Mouse (Mus musculus) small intestine, adult 2 months (tissue): ENCODE measurements around the gene Ly86. TPM values are rescaled to one million over a fixed set of nuclear protein-coding genes. Genes with fewer than 3 reads are reported as not detected.

Source experiments
- H3K27ac ChIP-seq: fragments of 200-500 bp; 2 replicates; pipeline ENCODE4 v1.5.1; 2012; ENCODE audit warnings: low read depth, low read length, control low read depth, inconsistent platforms; ENCODE audit not compliant: insufficient read depth
- H3K27me3 ChIP-seq: fragments of 200-500 bp; 2 replicates; pipeline ENCODE4 v1.6.1; 2012; ENCODE audit warnings: mild to moderate bottlenecking, moderate library complexity, low read length, inconsistent platforms; ENCODE audit not compliant: control insufficient read depth, insufficient read depth
- H3K36me3 ChIP-seq: fragments of 200-500 bp; 2 replicates; pipeline ENCODE4 v1.6.1; 2012; ENCODE audit warnings: mild to moderate bottlenecking, low read length, control low read depth, inconsistent platforms; ENCODE audit not compliant: control insufficient read depth, insufficient read depth
- H3K4me1 ChIP-seq: fragments of 200-500 bp; 2 replicates; pipeline ENCODE4 v1.6.1; 2012; ENCODE audit warnings: low read length, inconsistent platforms, mixed read lengths; ENCODE audit not compliant: control insufficient read depth, insufficient read depth, insufficient read length
- H3K4me3 ChIP-seq: fragments of 200-500 bp; 2 replicates; pipeline ENCODE4 v1.5.1; 2012; ENCODE audit warnings: low read depth, mild to moderate bottlenecking, control low read depth, inconsistent platforms, low read length, moderate library complexity
- CTCF ChIP-seq: fragments of 200-500 bp; IDR thresholded peaks from 2 replicates; pipeline ENCODE4 v1.5.1; 2012; ENCODE audit warnings: low read depth, mild to moderate bottlenecking, control low read depth, inconsistent platforms, low read length, moderate library complexity, mixed read lengths; ENCODE audit not compliant: insufficient replicate concordance, insufficient read length; ENCODE audit errors: extremely low read depth
- POLR2A ChIP-seq: fragments of 200-500 bp; IDR thresholded peaks from 2 replicates; pipeline ENCODE4 v1.6.1; 2012; ENCODE audit warnings: low read depth, mild to moderate bottlenecking, control low read depth, inconsistent platforms, low read length, moderate library complexity
- WGBS: fragments of 180-500 bp; shearing (Covaris S2); methylation state at CpG from one replicate; pipeline ENCODE4 v1.1.7; 2018; 5-methylcytosine and 5-hydroxymethylcytosine counted together
- polyA plus RNA-seq: library from polyadenylated mRNA; depleted of rRNA; stranded (reverse); fragments of >200 nt; gene quantifications from 2 replicates; pipeline ENCODE4 v1.2.3, GENCODE M21; 2012

The Ly86 gene
- polyA plus RNA-seq, 1 experiment, result 2.3 TPM

DNA sequence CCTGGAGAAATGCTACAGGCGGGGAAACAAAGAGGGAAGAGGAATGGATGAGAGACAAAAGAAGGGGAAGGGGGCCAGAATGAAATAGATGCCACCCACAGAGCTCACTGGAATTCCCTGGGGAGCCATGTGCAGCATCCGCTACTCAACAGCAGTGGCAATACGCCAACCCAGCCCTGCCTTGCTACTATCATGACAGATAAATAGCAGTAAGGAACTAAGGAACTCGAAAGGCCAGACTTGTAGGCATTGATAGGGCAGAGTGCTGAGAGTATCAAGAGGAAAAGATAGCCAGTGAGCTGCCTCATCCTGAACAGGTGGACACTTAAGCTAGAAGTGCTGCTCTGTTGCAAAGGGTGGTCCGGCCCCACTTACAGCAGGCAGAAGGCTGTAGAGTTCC lies 31.4 kb downstream of the Ly86 start:
- H3K4me3 ChIP-seq, result no peak overlapping the region
- H3K27me3 ChIP-seq, result no peaks in the 10 kb centered on the region
- no peaks in the 10 kb centered on the region for H3K36me3 ChIP-seq
- TF ChIP-seq CTCF (no peak), POLR2A (no peak)
- WGBS, result 44% methylated on average over 5 of the region's 5 CpGs
- no peaks in the 10 kb centered on the region for H3K4me1 ChIP-seq
- H3K27ac ChIP-seq, result no peak overlapping the region

DNA sequence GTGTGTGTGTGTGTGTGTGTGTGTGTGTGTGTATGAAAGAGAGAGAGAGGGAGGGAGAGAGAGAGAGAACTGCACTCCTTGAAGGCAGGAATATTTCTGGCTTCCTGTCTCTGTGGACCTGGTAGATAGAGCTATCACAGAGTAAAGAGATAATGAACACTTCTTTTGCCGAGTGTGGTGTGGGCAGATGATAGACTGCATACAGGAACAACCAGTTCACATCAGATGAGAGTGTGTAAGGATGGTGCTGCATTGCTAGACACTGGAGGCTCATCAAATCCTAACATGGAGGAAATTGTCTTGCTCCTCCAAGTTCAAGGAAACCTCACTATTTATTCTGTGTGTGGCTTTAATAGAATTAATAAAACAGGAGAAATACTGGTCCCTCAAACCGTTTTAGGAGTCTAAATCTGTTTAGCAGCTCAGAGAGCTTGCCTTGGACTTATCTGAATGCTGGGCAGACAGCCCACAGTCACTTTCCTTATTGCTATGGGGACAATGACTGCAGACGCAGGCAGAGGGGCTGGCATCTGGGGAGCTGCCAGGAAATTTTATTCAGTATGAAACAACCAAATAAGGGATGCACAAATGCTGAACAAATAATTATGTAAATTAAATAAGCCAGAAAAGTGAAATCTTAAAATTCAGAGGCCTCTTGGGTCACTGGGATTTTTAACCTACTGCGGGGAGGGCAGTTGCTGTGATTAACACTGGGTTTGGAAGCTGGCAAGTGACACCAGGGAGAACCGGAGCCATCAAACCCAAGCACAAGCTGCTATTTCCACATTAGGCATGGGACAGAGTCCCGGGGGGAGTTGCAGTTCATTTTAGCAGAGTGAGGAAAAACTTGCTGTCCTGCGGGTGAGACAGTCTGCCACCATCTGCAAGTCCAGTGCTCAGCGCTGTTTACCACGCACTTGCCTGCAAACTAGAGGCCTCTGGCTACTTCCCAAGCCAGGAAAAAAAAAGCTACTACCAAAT lies 43.5 kb downstream of the Ly86 start:
- Histone ChIP-seq H3K36me3 (no peaks in the 10 kb centered on the region), H3K4me1 (no peaks in the 10 kb centered on the region), H3K4me3 (no peak overlapping the region), H3K27me3 (no peaks in the 10 kb centered on the region), H3K27ac (no peak overlapping the region)
- TF ChIP-seq CTCF (no peak), POLR2A (no peak)
- 38% methylated on average over 9 of the region's 9 CpGs for WGBS

GRCm38 (mm10) chr13:37389296-37389695 lies 44.3 kb downstream of the Ly86 start:
- Histone ChIP-seq H3K27ac (no peak overlapping the region), H3K36me3 (no peaks in the 10 kb centered on the region), H3K4me3 (no peak overlapping the region), H3K4me1 (no peaks in the 10 kb centered on the region), H3K27me3 (no peaks in the 10 kb centered on the region)
- TF ChIP-seq POLR2A (no peak), CTCF (no peak)
- 40% methylated on average over 5 of the region's 5 CpGs for WGBS

- no peak overlapping the region for H3K27ac ChIP-seq
- no peaks in the 10 kb centered on the region for H3K27me3 ChIP-seq
- H3K4me3 ChIP-seq, result no peak overlapping the region
- TF ChIP-seq CTCF (no peak), POLR2A (no peak)
- H3K4me1 ChIP-seq, result peaks cover 3% of the 10 kb centered on the region
- H3K36me3 ChIP-seq, result no peaks in the 10 kb centered on the region
- WGBS, result 93% methylated on average over 4 of the region's 4 CpGs
Observed at GRCm38 (mm10) chr13:37398791-37399190, 53.8 kb downstream of the Ly86 start.

- H3K36me3 ChIP-seq, result no peaks in the 10 kb centered on the region
- no peak overlapping the region for H3K4me3 ChIP-seq
- 87% methylated on average over 8 of the region's 8 CpGs for WGBS
Observed at GRCm38 (mm10) chr13:37399340-37399739, 54.3 kb downstream of the Ly86 start.

GRCm38 (mm10) chr13:37402421-37402820 lies 57.4 kb downstream of the Ly86 start:
- H3K27ac ChIP-seq, result no peak overlapping the region
- H3K4me1 ChIP-seq, result peaks cover 3% of the 10 kb centered on the region
- H3K4me3 ChIP-seq, result no peak overlapping the region
- H3K36me3 ChIP-seq, result no peaks in the 10 kb centered on the region
- no peaks in the 10 kb centered on the region for H3K27me3 ChIP-seq
- WGBS, result 47% methylated on average over 3 of the region's 3 CpGs
- TF ChIP-seq POLR2A (no peak), CTCF (no peak)

More at GRCm38 (mm10) chr13:37399340-37399739, 54.3 kb downstream of the Ly86 start:
- TF ChIP-seq POLR2A, result no peak
- Histone ChIP-seq H3K27ac (no peak overlapping the region), H3K4me1 (peaks cover 3% of the 10 kb centered on the region), H3K27me3 (no peaks in the 10 kb centered on the region)

- TF ChIP-seq POLR2A, result no peak
- TF ChIP-seq CTCF, result no peak
Observed at GRCm38 (mm10) chr13:37403708-37404107, 58.7 kb downstream of the Ly86 start.

More at GRCm38 (mm10) chr13:37403708-37404107, 58.7 kb downstream of the Ly86 start:
- Histone ChIP-seq H3K36me3 (no peaks in the 10 kb centered on the region), H3K27ac (no peak overlapping the region), H3K4me3 (no peak overlapping the region), H3K4me1 (peaks cover 3% of the 10 kb centered on the region), H3K27me3 (no peaks in the 10 kb centered on the region)
- 70% methylated on average over 2 of the region's 2 CpGs for WGBS
